Mouse (Mus musculus) thymus, adult 2 months (tissue): ENCODE measurements at regions not wholly inside any gene's neighbourhood (a gene's known extent, or its start where the extent isn't known, plus 50 kb on each side); places are given as distances from the start of the nearest gene placed in this dataset.

Experiments used
- CTCF ChIP-seq: fragments of 200-500 bp; IDR thresholded peaks from 2 replicates; pipeline ENCODE4 v1.5.1; 2012; ENCODE audit warnings: mild to moderate bottlenecking, control low read depth, low read length, moderate library complexity, borderline replicate concordance; ENCODE audit not compliant: control insufficient read depth, poor library complexity, insufficient read depth; ENCODE audit errors: extremely low read depth
- POLR2A ChIP-seq: fragments of 200-500 bp; IDR thresholded peaks from 2 replicates; pipeline ENCODE4 v1.6.1; 2012; ENCODE audit warnings: mild to moderate bottlenecking, low read length, control low read depth, moderate library complexity; ENCODE audit not compliant: control insufficient read depth, poor library complexity, insufficient read depth; ENCODE audit errors: extremely low read depth

DNA sequence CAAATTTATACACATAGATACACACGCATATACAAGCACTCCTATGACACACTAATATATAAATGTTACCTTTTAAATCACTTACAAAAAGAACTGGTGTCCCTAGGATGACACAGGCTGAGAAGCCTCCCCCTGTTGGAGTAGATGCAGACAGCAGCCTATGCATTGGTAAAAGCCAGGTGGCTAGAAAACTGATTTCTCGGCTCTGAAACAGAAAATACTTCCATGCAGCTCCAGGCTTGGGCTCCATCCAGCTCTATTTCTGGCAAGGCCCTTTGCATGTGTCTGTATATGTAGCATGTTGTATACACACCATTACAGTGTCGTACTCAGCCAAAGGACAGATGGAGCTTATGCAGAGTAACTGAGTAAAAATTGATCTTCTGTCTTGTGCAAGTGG is 81.4 kb upstream of the Lrig3 start:
- TF ChIP-seq CTCF (no peak), POLR2A (no peak)
